Mouse (Mus musculus) layer of hippocampus, adult 2 months (tissue): ENCODE measurements at regions not wholly inside any gene's neighbourhood (a gene's known extent, or its start where the extent isn't known, plus 50 kb on each side); places are given as distances from the start of the nearest gene placed in this dataset.

Experiments
- DNase-seq, 2 experiments: peaks; one replicate each; pipeline ENCODE4 v3.0.0; 2022; ENCODE audit warnings: low spot score in 2 of 2
- H3K27ac ChIP-seq: fragments of 200-600 bp; 2 replicates; pipeline ENCODE4 v1.8.1; 2022
- H3K4me3 ChIP-seq: fragments of 200-600 bp; 2 replicates; pipeline ENCODE4 v1.8.1; 2022; ENCODE audit warnings: mild to moderate bottlenecking
- CTCF ChIP-seq: fragments of 200-600 bp; conservative IDR thresholded peaks from 2 replicates; pipeline ENCODE4 v1.8.1; 2022; ENCODE audit warnings: antibody characterized with exemption, mild to moderate bottlenecking, moderate library complexity

GRCm38 (mm10) chr2:45276703-45277102 lies 159.5 kb upstream of the Zeb2 start:
- DNase-seq, result no peak
- Histone ChIP-seq H3K4me3 (no peak overlapping the region), H3K27ac (no peak overlapping the region)
- no peak for TF ChIP-seq CTCF

GRCm38 (mm10) chr2:45270035-45270434 lies 152.8 kb upstream of the Zeb2 start:
- H3K27ac ChIP-seq, result no peak overlapping the region
- no peak for DNase-seq
- H3K4me3 ChIP-seq, result no peak overlapping the region
- no peak for TF ChIP-seq CTCF

GRCm38 (mm10) chr2:45265819-45266218 lies 148.6 kb upstream of the Zeb2 start:
- TF ChIP-seq CTCF, result no peak
- Histone ChIP-seq H3K27ac (no peak overlapping the region), H3K4me3 (no peak overlapping the region)
- no peak for DNase-seq

GRCm38 (mm10) chr2:45261949-45262348 lies 144.8 kb upstream of the Zeb2 start:
- no peak for DNase-seq
- no peak overlapping the region for H3K4me3 ChIP-seq
- no peak for TF ChIP-seq CTCF
- no peak overlapping the region for H3K27ac ChIP-seq

- Histone ChIP-seq H3K27ac (peak overlapping the region; percentile 28; the same call in 1 of the 2 replicates), H3K4me3 (no peak overlapping the region)
- no peak for TF ChIP-seq CTCF
- no peak for DNase-seq
These were observed 141.7 kb upstream of the Zeb2 start for GRCm38 (mm10) chr2:45258897-45259296.

- TF ChIP-seq CTCF, result no peak
- H3K27ac ChIP-seq, result no peak overlapping the region
- H3K4me3 ChIP-seq, result no peak overlapping the region
- DNase-seq, result no peak
These were observed 139.2 kb upstream of the Zeb2 start for GRCm38 (mm10) chr2:45256373-45256772.

- TF ChIP-seq CTCF, result no peak
- Histone ChIP-seq H3K4me3 (no peak overlapping the region), H3K27ac (no peak overlapping the region)
- DNase-seq, result no peak
These were observed 136.7 kb upstream of the Zeb2 start for GRCm38 (mm10) chr2:45253936-45254335.

GRCm38 (mm10) chr2:45252321-45252720 lies 135.1 kb upstream of the Zeb2 start:
- no peak for DNase-seq
- H3K27ac ChIP-seq, result no peak overlapping the region
- TF ChIP-seq CTCF, result no peak
- no peak overlapping the region for H3K4me3 ChIP-seq

- no peak overlapping the region for H3K27ac ChIP-seq
- no peak for DNase-seq
- TF ChIP-seq CTCF, result no peak
- no peak overlapping the region for H3K4me3 ChIP-seq
These were observed 132.5 kb upstream of the Zeb2 start for GRCm38 (mm10) chr2:45249658-45250057.

GRCm38 (mm10) chr2:45246061-45246945 lies 129.1 kb upstream of the Zeb2 start:
- TF ChIP-seq CTCF, result no peak
- H3K4me3 ChIP-seq, result no peak overlapping the region
- DNase-seq, result no peak
- peak overlapping the region; percentile 73 for H3K27ac ChIP-seq

- no peak for DNase-seq
- Histone ChIP-seq H3K4me3 (no peak overlapping the region), H3K27ac (peak overlapping the region; percentile 73; the same call in 1 of the 2 replicates)
- no peak for TF ChIP-seq CTCF
These were observed 128.3 kb upstream of the Zeb2 start for GRCm38 (mm10) chr2:45245506-45245905.

GRCm38 (mm10) chr2:45244491-45244890 lies 127.3 kb upstream of the Zeb2 start:
- Histone ChIP-seq H3K4me3 (no peak overlapping the region), H3K27ac (peak overlapping the region; percentile 69)
- no peak for TF ChIP-seq CTCF
- no peak for DNase-seq

- H3K27ac ChIP-seq, result peak overlapping the region; percentile 4; the same call in 1 of the 2 replicates
- TF ChIP-seq CTCF, result no peak
- H3K4me3 ChIP-seq, result no peak overlapping the region
- DNase-seq, result no peak
These were observed 122.5 kb upstream of the Zeb2 start for GRCm38 (mm10) chr2:45239501-45240292.
